Mouse (Mus musculus) kidney, adult 2 months (tissue): ENCODE results near the gene Ccm2l. TPM values are rescaled to one million over a fixed set of nuclear protein-coding genes. Genes with fewer than 3 reads are reported as not detected.

Experiments used
- DNase-seq: peaks from one replicate; pipeline ENCODE4 v3.0.0; 2021
- H3K27ac ChIP-seq: fragments of 200-500 bp; 2 replicates; pipeline ENCODE4 v1.5.1; 2012; ENCODE audit warnings: low read depth, low read length, control low read depth, inconsistent platforms; ENCODE audit not compliant: insufficient read depth
- H3K27me3 ChIP-seq: fragments of 200-500 bp; replicated peaks from 2 replicates; pipeline ENCODE4 v1.6.1; 2012; ENCODE audit warnings: mild to moderate bottlenecking, moderate library complexity, low read length, inconsistent platforms; ENCODE audit not compliant: control insufficient read depth, insufficient read depth
- H3K36me3 ChIP-seq: fragments of 200-500 bp; 2 replicates; pipeline ENCODE4 v1.6.1; 2012; ENCODE audit warnings: mild to moderate bottlenecking, moderate library complexity, low read length, inconsistent platforms; ENCODE audit not compliant: control insufficient read depth, insufficient read depth
- H3K4me1 ChIP-seq: fragments of 200-500 bp; 2 replicates; pipeline ENCODE4 v1.6.1; 2011; ENCODE audit warnings: low read length; ENCODE audit not compliant: control insufficient read depth, insufficient read depth
- H3K4me3 ChIP-seq: fragments of 200-500 bp; 2 replicates; pipeline ENCODE4 v1.5.1; 2011; ENCODE audit warnings: mild to moderate bottlenecking, low read depth, low read length, control low read depth; ENCODE audit not compliant: insufficient read depth
- CTCF ChIP-seq: fragments of 200-500 bp; conservative IDR thresholded peaks from 2 replicates; pipeline ENCODE4 v1.5.1; 2011; ENCODE audit warnings: low read depth, mild to moderate bottlenecking, control low read depth, low read length, moderate library complexity, mixed read lengths; ENCODE audit not compliant: insufficient read depth, insufficient read length
- POLR2A ChIP-seq: fragments of 200-500 bp; IDR thresholded peaks from one replicate; pipeline ENCODE4 v1.6.1; 2011; ENCODE audit warnings: low read depth, low read length, control low read depth
- WGBS: fragments of 180-500 bp; shearing (Covaris S2); methylation state at CpG from one replicate; pipeline ENCODE4 v1.1.7; 2018; 5-methylcytosine and 5-hydroxymethylcytosine counted together
- polyA plus RNA-seq: library from polyadenylated mRNA; depleted of rRNA; stranded (reverse); fragments of >200 nt; gene quantifications from 2 replicates; pipeline ENCODE4 v1.2.3, GENCODE M21; 2012

Ccm2l gene
- polyA plus RNA-seq, 1 experiment = 23.0 TPM

GRCm38 (mm10) chr2:153053896-153054295 is 11.9 kb upstream of the Ccm2l start:
- H3K27ac ChIP-seq = no peak overlapping the region
- no peaks in the 10 kb centered on the region for H3K4me1 ChIP-seq
- no peak for DNase-seq
- no peaks in the 10 kb centered on the region for H3K27me3 ChIP-seq
- no peaks in the 10 kb centered on the region for H3K36me3 ChIP-seq
- TF ChIP-seq CTCF (no peak), POLR2A (no peak)
- no peak overlapping the region for H3K4me3 ChIP-seq
- WGBS = 83% methylated on average over 8 of the region's 8 CpGs

GRCm38 (mm10) chr2:153055270-153055920 is 10.4 kb upstream of the Ccm2l start:
- Histone ChIP-seq H3K4me3 (no peak overlapping the region), H3K4me1 (no peaks in the 10 kb centered on the region), H3K27ac (no peak overlapping the region), H3K36me3 (no peaks in the 10 kb centered on the region), H3K27me3 (no peaks in the 10 kb centered on the region)
- TF ChIP-seq POLR2A (no peak), CTCF (0 out of 2 replicates have a peak, but pooled peaks have one; percentile 17)
- 67% methylated on average over 6 of the region's 6 CpGs for WGBS
- DNase-seq = no peak

GRCm38 (mm10) chr2:153058365-153058764 is 7.4 kb upstream of the Ccm2l start:
- no peak for DNase-seq
- H3K27ac ChIP-seq = no peak overlapping the region
- no peak for TF ChIP-seq POLR2A
- TF ChIP-seq CTCF = no peak
- no peaks in the 10 kb centered on the region for H3K27me3 ChIP-seq
- 63% methylated on average over 4 of the region's 4 CpGs for WGBS
- no peaks in the 10 kb centered on the region for H3K36me3 ChIP-seq
- H3K4me3 ChIP-seq = no peak overlapping the region
- no peaks in the 10 kb centered on the region for H3K4me1 ChIP-seq

GRCm38 (mm10) chr2:153060216-153060615 is 5.5 kb upstream of the Ccm2l start:
- 71% methylated on average over 7 of the region's 7 CpGs for WGBS

GRCm38 (mm10) chr2:153063394-153063793 is 2.4 kb upstream of the Ccm2l start:
- TF ChIP-seq CTCF (no peak), POLR2A (no peak)
- Histone ChIP-seq H3K4me1 (no peaks in the 10 kb centered on the region), H3K4me3 (no peak overlapping the region), H3K27me3 (no peaks in the 10 kb centered on the region), H3K36me3 (no peaks in the 10 kb centered on the region), H3K27ac (no peak overlapping the region)
- no peak for DNase-seq
- WGBS = 66% methylated on average over 3 of the region's 3 CpGs

More at GRCm38 (mm10) chr2:153060216-153060615, 5.5 kb upstream of the Ccm2l start:
- H3K27me3 ChIP-seq = no peaks in the 10 kb centered on the region
- no peak for DNase-seq
- H3K36me3 ChIP-seq = no peaks in the 10 kb centered on the region
- no peaks in the 10 kb centered on the region for H3K4me1 ChIP-seq
- no peak overlapping the region for H3K27ac ChIP-seq
- H3K4me3 ChIP-seq = no peak overlapping the region
- no peak for TF ChIP-seq POLR2A
- TF ChIP-seq CTCF = no peak

DNA sequence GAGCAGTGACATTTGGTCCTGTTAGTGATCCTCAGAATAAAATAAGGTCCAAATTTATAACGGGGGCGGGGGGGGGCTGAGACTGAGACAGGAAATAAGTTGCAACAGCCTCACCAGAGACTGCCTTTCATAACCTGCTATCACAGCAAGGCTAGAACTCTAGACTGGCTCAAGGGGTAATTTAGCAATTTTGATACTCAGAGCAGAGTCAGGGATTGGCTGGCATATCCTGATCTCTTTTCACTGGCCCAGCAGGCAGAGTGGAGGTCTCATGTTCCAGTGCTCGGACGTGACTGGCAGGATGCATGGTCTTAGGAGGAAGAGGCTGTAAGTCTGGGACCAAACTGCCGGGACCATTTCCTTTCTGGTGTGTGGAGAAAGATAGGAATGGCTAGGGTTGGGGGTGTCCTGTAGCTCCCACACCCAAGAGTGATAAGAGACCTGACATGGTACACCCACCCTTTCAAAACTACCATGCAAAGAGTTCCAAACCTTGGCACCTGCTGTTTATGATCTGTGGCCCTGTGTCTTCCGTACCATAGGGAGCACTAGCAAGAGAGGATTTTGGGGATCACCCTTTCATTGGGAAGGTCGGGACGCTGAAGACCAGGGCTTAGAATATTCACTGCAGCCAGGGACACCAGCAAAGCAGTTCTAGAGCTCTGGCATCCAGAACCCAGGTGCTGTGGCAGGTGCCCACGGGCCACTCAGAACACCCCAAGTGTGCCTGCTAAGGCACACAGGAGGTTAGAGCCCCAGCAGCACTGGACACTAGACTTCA is 1.4 kb upstream of the Ccm2l start:
- H3K4me3 ChIP-seq = no peak overlapping the region
- TF ChIP-seq POLR2A (no peak), CTCF (no peak)
- H3K27ac ChIP-seq = peak overlapping the region; percentile 30
- no peaks in the 10 kb centered on the region for H3K36me3 ChIP-seq
- no peaks in the 10 kb centered on the region for H3K27me3 ChIP-seq
- no peaks in the 10 kb centered on the region for H3K4me1 ChIP-seq
- WGBS = 56% methylated on average over 9 of the region's 9 CpGs
- no peak for DNase-seq

GRCm38 (mm10) chr2:153066991-153067390 is 1.2 kb downstream of the Ccm2l start:
- DNase-seq = peak; percentile 19
- WGBS = 45% methylated on average over 6 of the region's 6 CpGs
- peak overlapping the region; percentile 82 for H3K27ac ChIP-seq
- no peaks in the 10 kb centered on the region for H3K4me1 ChIP-seq
- H3K36me3 ChIP-seq = no peaks in the 10 kb centered on the region
- TF ChIP-seq CTCF (no peak), POLR2A (no peak)
- peak overlapping the region; percentile 36 for H3K4me3 ChIP-seq
- peaks cover 2% of the 10 kb centered on the region; the same call in 1 of the 2 replicates for H3K27me3 ChIP-seq
